ENCODE assay signal across 9 mouse cellular contexts in the genomic region with DNA sequence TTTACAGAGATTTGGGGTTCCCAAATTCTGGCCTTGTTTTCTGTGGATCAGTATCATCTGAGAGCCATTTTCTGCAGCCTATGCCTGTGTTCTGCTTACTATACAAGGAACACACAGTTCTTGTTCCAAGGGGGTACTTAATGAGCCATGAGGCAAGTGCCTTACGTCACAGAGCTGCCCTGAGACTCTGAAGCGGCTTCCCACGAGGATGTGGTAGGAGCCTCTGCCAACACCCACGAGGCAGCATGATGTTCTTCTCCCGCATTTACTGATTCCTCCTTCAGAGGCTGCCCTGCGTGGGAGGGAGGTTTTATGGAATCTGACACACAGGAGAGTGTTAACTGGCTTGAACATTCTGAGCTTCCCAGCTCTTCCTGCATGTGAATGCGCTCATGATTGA.
DNase-seq lines count a peak whose midpoint lies in the region; ATAC-seq lines count a peak whose summit lies in the region.
"Had no signal": no experiment of that assay in that cellular context is flagged by ENCODE, and none has a peak within 500 bp of the region (broad histone marks: within the 10 kb centered on the region; RNA-seq: fewer than 3 reads in every experiment).

No protein-coding gene starts in this region.

- no peaks in the 10 kb centered on the region for H3K27me3 ChIP-seq in heart, embryonic 10.5 days (ENCODE audit: insufficient read depth, poor library complexity, severe bottlenecking)
- H3K27me3 ChIP-seq in midbrain, embryonic 13.5 days, result no peaks in the 10 kb centered on the region
- no peaks in the 10 kb centered on the region for H3K27me3 ChIP-seq in intestine, embryonic 15.5 days (replicated peaks)
- H3K27me3 ChIP-seq: embryonic facial prominence, embryonic 13.5 days had no signal

- H3K36me3 ChIP-seq in heart, embryonic 10.5 days, result no peaks in the 10 kb centered on the region
- H3K36me3 ChIP-seq in midbrain, embryonic 13.5 days, result no peaks in the 10 kb centered on the region
- no peaks in the 10 kb centered on the region for H3K36me3 ChIP-seq in intestine, embryonic 15.5 days
- H3K36me3 ChIP-seq: embryonic facial prominence, embryonic 13.5 days had no signal

- H3K9me3 ChIP-seq in heart, embryonic 10.5 days, result no peaks in the 10 kb centered on the region
- no peaks in the 10 kb centered on the region for H3K9me3 ChIP-seq in midbrain, embryonic 13.5 days
- H3K9me3 ChIP-seq in intestine, embryonic 15.5 days, result no peaks in the 10 kb centered on the region
- H3K9me3 ChIP-seq: embryonic facial prominence, embryonic 13.5 days had no signal

- no peak overlapping the region for H3K4me2 ChIP-seq in midbrain, embryonic 13.5 days (replicated peaks)
- H3K4me2 ChIP-seq in intestine, embryonic 15.5 days (replicated peaks), result no peak overlapping the region
- H3K4me2 ChIP-seq: embryonic facial prominence, embryonic 13.5 days had no signal

- H3K4me3 ChIP-seq in heart, embryonic 10.5 days, result no peak overlapping the region
- H3K4me3 ChIP-seq in midbrain, embryonic 13.5 days (replicated peaks), result no peak overlapping the region
- H3K4me3 ChIP-seq in intestine, embryonic 15.5 days (replicated peaks), result no peak overlapping the region
- H3K4me3 ChIP-seq: embryonic facial prominence, embryonic 13.5 days had no signal

- no peak overlapping the region for H3K27ac ChIP-seq in heart, embryonic 10.5 days
- H3K27ac ChIP-seq in midbrain, embryonic 13.5 days, result no peak overlapping the region
- no peak overlapping the region for H3K27ac ChIP-seq in intestine, embryonic 15.5 days
- H3K27ac ChIP-seq: embryonic facial prominence, embryonic 13.5 days had no signal

- peak; percentile 96 for DNase-seq in heart, adult 11 months
- no peak for DNase-seq in heart, embryonic 10.5 days (ENCODE audit: low spot score)
- peak; percentile 20 for DNase-seq in NIH3T3 (ENCODE audit: low read depth)
- peak; percentile 14 to 49 for DNase-seq in left cerebral cortex, postnatal 14 days (ENCODE audit: low spot score in 2 of 2)
- DNase-seq in embryo, embryonic 10 days (ENCODE audit: low spot score), result no peak

- 59% methylated on average over 7 of the region's 7 CpGs for WGBS in heart, embryonic 10.5 days
- 62% methylated on average over 7 of the region's 7 CpGs for WGBS in midbrain, embryonic 13.5 days
- WGBS in intestine, embryonic 15.5 days, result 66% methylated on average over 7 of the region's 7 CpGs

- peak; percentile 77 for ATAC-seq in frontal cortex, adult (ENCODE audit: low TSS enrichment)
- ATAC-seq in midbrain, embryonic 13.5 days, result no peak
- no peak for ATAC-seq in intestine, embryonic 15.5 days

- intact Hi-C loops in left cerebral cortex, postnatal 14 days (cut with DNase I), result no loop called here

- no peak overlapping the region for H3K9ac ChIP-seq in midbrain, embryonic 13.5 days (replicated peaks)
- no peak overlapping the region for H3K9ac ChIP-seq in intestine, embryonic 15.5 days
- H3K9ac ChIP-seq: embryonic facial prominence, embryonic 13.5 days had no signal

- no peaks in the 10 kb centered on the region for H3K4me1 ChIP-seq in heart, embryonic 10.5 days
- no peaks in the 10 kb centered on the region for H3K4me1 ChIP-seq in midbrain, embryonic 13.5 days (replicated peaks)
- H3K4me1 ChIP-seq in intestine, embryonic 15.5 days (replicated peaks), result no peaks in the 10 kb centered on the region
- H3K4me1 ChIP-seq: embryonic facial prominence, embryonic 13.5 days had no signal

Comparison
In these comparisons a context has a peak if more than half of its experiments do, and no peak if none do; other contexts are left out.
1. DNase-seq: peak in heart, adult 11 months (single experiment), NIH3T3 (single experiment) and left cerebral cortex, postnatal 14 days (2 of 2); none in heart, embryonic 10.5 days (single experiment) and embryo, embryonic 10 days (single experiment).